Mouse (Mus musculus): ENCODE results near the gene Glra4. TPM values are rescaled to one million over a fixed set of nuclear protein-coding genes. Genes with fewer than 3 reads are reported as not detected.

Gene Glra4
- polyA plus RNA-seq, 1 experiment from 2014 or later: 0.21 TPM

Other genes starting within 250 kb of the Glra4 start
- gene Kir3dl2, start 236.1 kb downstream of the Glra4 start, polyA plus RNA-seq (2016; fragmentation: Nextera tagmentation; extraction: Ambion mirVana): not detected in 2 replicates
- 1.9 and 3.7 TPM in 2 replicates for gene Tceal3, start 189.3 kb downstream of the Glra4 start, polyA plus RNA-seq (2016; fragmentation: Nextera tagmentation; extraction: Ambion mirVana)
- gene Tceal1, start 72.2 kb downstream of the Glra4 start, polyA plus RNA-seq (2016; fragmentation: Nextera tagmentation; extraction: Ambion mirVana): 6.1 and 7.2 TPM in 2 replicates
- gene Morf4l2, start 36.5 kb downstream of the Glra4 start, polyA plus RNA-seq (2016; fragmentation: Nextera tagmentation; extraction: Ambion mirVana): 448 and 541 TPM in 2 replicates
- gene Plp1, start 42.5 kb upstream of the Glra4 start, polyA plus RNA-seq (2016; fragmentation: Nextera tagmentation; extraction: Ambion mirVana): 2.7 and 3.2 TPM in 2 replicates
- 0.05 and 0.20 TPM in 2 replicates for gene Rab9b, start 88.6 kb upstream of the Glra4 start, polyA plus RNA-seq (2016; fragmentation: Nextera tagmentation; extraction: Ambion mirVana)
- not detected in 2 replicates for gene H2bfm, start 147.2 kb upstream of the Glra4 start, polyA plus RNA-seq (2016; fragmentation: Nextera tagmentation; extraction: Ambion mirVana)
- 19.7 and 28.3 TPM in 2 replicates for gene Tmsb15b2, start 195.4 kb upstream of the Glra4 start, polyA plus RNA-seq (2016; fragmentation: Nextera tagmentation; extraction: Ambion mirVana)
- gene Tmsb15l, start 196.7 kb upstream of the Glra4 start, polyA plus RNA-seq (2016; fragmentation: Nextera tagmentation; extraction: Ambion mirVana): 1.4 and 2.4 TPM in 2 replicates
- 11.8 and 13.6 TPM in 2 replicates for gene Tmsb15b1, start 196.7 kb upstream of the Glra4 start, polyA plus RNA-seq (2016; fragmentation: Nextera tagmentation; extraction: Ambion mirVana)
- gene Zcchc18, start 213.0 kb upstream of the Glra4 start, polyA plus RNA-seq (2016; fragmentation: Nextera tagmentation; extraction: Ambion mirVana): 4.0 and 8.6 TPM in 2 replicates

All from heart, embryonic 10.5 days (tissue).